Mouse (Mus musculus) G1E (cell line): Measurements from ENCODE around the gene Cilp2. TPM values are rescaled to one million over a fixed set of nuclear protein-coding genes. Genes with fewer than 3 reads are reported as not detected.

Experiments used
- ATAC-seq: 2 replicates; pipeline ENCODE4 v1.8.0; 2016; ENCODE audit warnings: mild to moderate bottlenecking; ENCODE audit not compliant: insufficient number of reproducible peaks, poor library complexity, low FRiP score, severe bottlenecking; ENCODE audit errors: extremely low read depth
- DNase-seq: peaks from one replicate; pipeline ENCODE4 v3.0.0; 2012; ENCODE audit warnings: low spot score
- H3K27me3 ChIP-seq: 2 replicates; pipeline ENCODE4 v1.6.1; 2012; ENCODE audit warnings: mild to moderate bottlenecking, low read length, inconsistent platforms; ENCODE audit not compliant: insufficient read depth
- H3K36me3 ChIP-seq: replicated peaks from 2 replicates; pipeline ENCODE3; 2012; ENCODE audit warnings: mild to moderate bottlenecking, inconsistent platforms
- H3K4me1 ChIP-seq: 2 replicates; pipeline ENCODE4 v1.6.1; 2012; ENCODE audit warnings: low read depth, low read length, inconsistent platforms, mixed read lengths; ENCODE audit not compliant: insufficient read depth
- H3K4me3 ChIP-seq: 2 replicates; pipeline ENCODE4 v1.5.1; 2012; ENCODE audit warnings: low read depth, mild to moderate bottlenecking, inconsistent platforms, low read length, moderate library complexity, mixed read lengths
- H3K9me3 ChIP-seq: replicated peaks from 2 replicates; pipeline ENCODE4 v1.6.1; 2012; ENCODE audit warnings: inconsistent platforms
- CTCF ChIP-seq: IDR thresholded peaks from 2 replicates; pipeline ENCODE4 v1.5.1; 2012; ENCODE audit warnings: low read depth, low read length, inconsistent platforms, mixed read lengths
- GATA1 ChIP-seq: IDR thresholded peaks from 2 replicates; pipeline ENCODE4 v1.6.1; 2012; ENCODE audit warnings: borderline replicate concordance, low read length, inconsistent platforms, mixed read lengths
- GATA2 ChIP-seq: IDR thresholded peaks from 2 replicates; pipeline ENCODE4 v1.6.1; 2012; ENCODE audit warnings: low read depth, low read length, inconsistent platforms, borderline replicate concordance
- POLR2AphosphoS5 ChIP-seq: IDR thresholded peaks from 2 replicates; pipeline ENCODE4 v1.6.1; 2012; ENCODE audit warnings: low read depth, low read length, inconsistent platforms; ENCODE audit not compliant: insufficient replicate concordance
- TAL1 ChIP-seq: conservative IDR thresholded peaks from 2 replicates; pipeline ENCODE4 v1.6.1; 2012; ENCODE audit warnings: low read depth, low read length, inconsistent platforms, mixed read lengths
- polyA plus RNA-seq: library from polyadenylated mRNA; stranded (reverse); fragments of >175 nt; gene quantifications from 2 replicates; pipeline ENCODE4 v1.2.3, GENCODE M21; 2012
- total RNA-seq, 2 experiments: library from RNA; stranded (forward) in 1 of 2; stranded (reverse) in 1 of 2; fragments of 200-1000 nt in 1 of 2; fragments of >200 nt in 1 of 2; fragmentation: Nextera tagmentation in 1 of 2; gene quantifications; 2 replicates each; pipeline ENCODE4 v1.2.3; 2014 to 2017

Cilp2 gene
- total and polyA plus RNA-seq, 3 experiments: under 0.01 to 0.01 TPM; not detected in 1

GRCm38 (mm10) chr8:69853869-69854268, 33.6 kb downstream of the Cilp2 start:
- DNase-seq (no peak), ATAC-seq (no peak)
- H3K4me1 ChIP-seq: peaks cover 16% of the 10 kb centered on the region
- no peaks in the 10 kb centered on the region for H3K9me3 ChIP-seq
- peaks cover 10% of the 10 kb centered on the region; the same call in 1 of the 2 replicates for H3K27me3 ChIP-seq
- H3K4me3 ChIP-seq: no peak overlapping the region
- TF ChIP-seq GATA2 (no peak), GATA1 (no peak), POLR2AphosphoS5 (no peak), TAL1 (no peak), CTCF (no peak)
- no peaks in the 10 kb centered on the region for H3K36me3 ChIP-seq

GRCm38 (mm10) chr8:69850926-69851506, 36.5 kb downstream of the Cilp2 start:
- Histone ChIP-seq H3K36me3 (no peaks in the 10 kb centered on the region), H3K4me3 (no peak overlapping the region; the same call in 1 of the 2 replicates), H3K4me1 (peaks cover 18% of the 10 kb centered on the region), H3K27me3 (peaks cover 4% of the 10 kb centered on the region; the same call in 1 of the 2 replicates), H3K9me3 (no peaks in the 10 kb centered on the region)
- TF ChIP-seq GATA1 (no peak), GATA2 (no peak), TAL1 (no peak), POLR2AphosphoS5 (no peak), CTCF (no peak)
- ATAC-seq: 0 out of 2 replicates have a peak, but pooled peaks have one; percentile 15
- DNase-seq: peak; percentile 40

- no peaks in the 10 kb centered on the region for H3K9me3 ChIP-seq
- H3K4me1 ChIP-seq: peaks cover 20% of the 10 kb centered on the region
- no peaks in the 10 kb centered on the region for H3K36me3 ChIP-seq
- DNase-seq (no peak), ATAC-seq (no peak)
- no peaks in the 10 kb centered on the region for H3K27me3 ChIP-seq
- no peak overlapping the region for H3K4me3 ChIP-seq
- TF ChIP-seq GATA2 (no peak), POLR2AphosphoS5 (no peak), TAL1 (no peak)
Observed at GRCm38 (mm10) chr8:69849899-69850298, 37.6 kb downstream of the Cilp2 start.

- Histone ChIP-seq H3K27me3 (no peaks in the 10 kb centered on the region), H3K4me3 (no peak overlapping the region), H3K9me3 (no peaks in the 10 kb centered on the region), H3K36me3 (no peaks in the 10 kb centered on the region), H3K4me1 (peaks cover 22% of the 10 kb centered on the region)
- no peak for TF ChIP-seq GATA1
- no peak for TF ChIP-seq GATA2
- TF ChIP-seq CTCF: no peak
- no peak for TF ChIP-seq TAL1
- no peak for TF ChIP-seq POLR2AphosphoS5
- DNase-seq: no peak
- ATAC-seq: no peak
Observed at GRCm38 (mm10) chr8:69848951-69849350, 38.5 kb downstream of the Cilp2 start.

- TF ChIP-seq GATA2 (no peak), CTCF (no peak), GATA1 (no peak), POLR2AphosphoS5 (no peak), TAL1 (no peak)
- DNase-seq (no peak), ATAC-seq (no peak)
- Histone ChIP-seq H3K4me1 (peaks cover 22% of the 10 kb centered on the region), H3K27me3 (no peaks in the 10 kb centered on the region), H3K36me3 (no peaks in the 10 kb centered on the region), H3K9me3 (no peaks in the 10 kb centered on the region), H3K4me3 (no peak overlapping the region)
Observed at GRCm38 (mm10) chr8:69847167-69848065, 40.1 kb downstream of the Cilp2 start.

- ATAC-seq (no peak), DNase-seq (no peak)
- H3K4me1 ChIP-seq: peaks cover 13% of the 10 kb centered on the region
- TF ChIP-seq POLR2AphosphoS5 (no peak), GATA1 (no peak), TAL1 (no peak), GATA2 (no peak), CTCF (no peak)
- H3K9me3 ChIP-seq: no peaks in the 10 kb centered on the region
- H3K27me3 ChIP-seq: no peaks in the 10 kb centered on the region; the same call in none of the 2 replicates
- no peak overlapping the region for H3K4me3 ChIP-seq
- no peaks in the 10 kb centered on the region for H3K36me3 ChIP-seq
Observed at GRCm38 (mm10) chr8:69837057-69837682, 50.3 kb downstream of the Cilp2 start.
